Mouse (Mus musculus) embryo, embryonic 10 days (tissue): Measurements from ENCODE around the gene Slc22a14.

ENCODE experiments used
- DNase-seq: peaks from one replicate; pipeline ENCODE4 v3.0.0-alpha.2; 2015; ENCODE audit warnings: low spot score

The Slc22a14 gene

GRCm38 (mm10) chr9:119357331-119358057 lies 7.9 kb downstream of the Slc22a14 start, which contains the start of gene Xylb:
TSS of gene Xylb (plus strand) at chr9:119357381.
- DNase-seq = peak; percentile 95

DNA sequence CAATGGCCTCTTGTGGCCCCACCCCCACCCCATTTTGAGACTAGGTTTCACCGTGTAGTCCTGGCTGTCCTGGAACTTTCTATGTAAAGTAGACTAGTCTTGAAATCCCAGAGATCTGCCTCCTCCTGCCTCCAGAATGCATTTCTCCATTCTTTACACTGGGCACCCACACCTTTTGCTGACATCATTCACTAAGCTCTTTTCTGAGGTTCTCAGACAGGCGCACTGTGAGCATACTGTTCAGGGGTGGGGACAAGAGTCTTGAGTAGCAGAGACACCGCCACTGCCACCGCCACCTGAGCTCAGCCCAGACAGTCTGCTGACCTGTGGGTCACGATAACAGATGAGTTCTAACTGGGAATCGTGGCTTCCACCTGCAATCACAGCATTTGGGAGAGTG lies 9.4 kb downstream of the Slc22a14 start:
- no peak for DNase-seq

- no peak for DNase-seq
Measured at GRCm38 (mm10) chr9:119353926-119354325, 11.4 kb downstream of the Slc22a14 start.

- peak; percentile 89 for DNase-seq
Measured at GRCm38 (mm10) chr9:119352060-119352459, 13.3 kb downstream of the Slc22a14 start.

GRCm38 (mm10) chr9:119350947-119351705 lies 14.2 kb downstream of the Slc22a14 start:
- DNase-seq = no peak

- no peak for DNase-seq
Measured at GRCm38 (mm10) chr9:119350531-119350930, 14.8 kb downstream of the Slc22a14 start.

GRCm38 (mm10) chr9:119346376-119346775 lies 19.0 kb downstream of the Slc22a14 start:
- no peak for DNase-seq

DNA sequence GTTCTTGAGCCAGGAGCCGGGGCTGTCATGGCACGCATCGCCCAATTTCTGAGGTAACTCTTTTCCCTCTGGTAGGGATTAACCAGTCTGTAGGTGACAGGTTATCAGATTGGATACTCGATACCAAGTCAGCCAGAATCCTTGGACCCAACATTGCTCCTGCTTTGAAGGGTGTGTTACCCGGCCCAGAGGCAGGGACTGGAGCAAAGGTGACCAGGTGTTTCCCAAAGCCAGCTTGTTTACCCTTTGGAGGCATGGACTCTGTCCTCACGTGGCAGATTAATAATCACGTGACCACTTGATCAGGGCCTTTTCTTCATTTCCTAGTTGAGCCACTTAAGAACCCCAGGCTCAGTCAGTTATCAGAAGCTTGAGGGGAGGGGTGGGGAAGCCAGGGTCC lies 22.6 kb downstream of the Slc22a14 start:
- no peak for DNase-seq

DNA sequence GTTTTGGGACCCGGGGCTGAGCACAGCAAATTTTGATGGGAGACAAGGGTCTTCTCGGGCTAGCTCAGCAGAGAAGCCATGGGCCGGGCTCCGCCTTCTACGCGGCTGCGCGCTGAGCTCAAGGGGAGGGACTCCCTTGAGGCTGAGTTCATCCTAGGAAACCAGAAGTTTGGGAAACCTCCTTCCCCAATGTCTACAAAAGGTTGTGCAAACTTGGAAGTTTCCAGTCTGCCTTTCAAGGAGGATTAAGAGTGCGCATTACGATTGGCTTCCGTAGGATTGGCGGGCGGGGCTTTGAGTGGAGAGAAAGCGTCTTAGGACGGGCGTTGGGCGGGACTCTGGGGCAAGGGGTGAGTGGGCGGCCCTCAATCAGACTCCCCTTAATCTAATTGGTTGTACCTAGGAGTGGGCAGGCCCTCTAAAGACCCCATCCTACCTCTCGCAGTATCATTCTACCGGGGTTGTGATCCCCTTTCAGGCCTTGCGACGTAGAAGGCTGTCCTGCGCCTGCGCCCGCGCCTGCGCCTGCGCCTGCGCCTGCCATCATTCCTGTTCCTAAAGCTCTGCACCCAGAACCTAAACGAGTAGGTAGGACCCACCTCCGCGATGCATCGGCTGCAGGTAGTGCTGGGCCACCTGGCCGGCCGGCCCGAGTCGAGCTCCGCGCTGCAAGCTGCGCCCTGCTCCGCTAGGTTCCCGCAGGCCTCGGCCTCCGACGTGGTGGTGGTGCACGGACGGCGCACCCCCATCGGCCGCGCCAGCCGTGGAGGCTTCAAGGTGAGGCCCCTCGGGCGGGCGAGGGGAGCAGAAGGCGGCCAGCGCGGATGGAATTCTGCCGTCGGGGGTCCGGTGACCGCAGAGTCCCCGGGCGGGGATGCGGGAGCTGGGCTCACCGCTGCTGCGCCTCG lies 24.2 kb downstream of the Slc22a14 start, which contains the start of gene Myd88:
TSS of gene Myd88 (minus strand) at position 503 of the 908 bp plus-strand sequence.
- peak; percentile 97 for DNase-seq

DNA sequence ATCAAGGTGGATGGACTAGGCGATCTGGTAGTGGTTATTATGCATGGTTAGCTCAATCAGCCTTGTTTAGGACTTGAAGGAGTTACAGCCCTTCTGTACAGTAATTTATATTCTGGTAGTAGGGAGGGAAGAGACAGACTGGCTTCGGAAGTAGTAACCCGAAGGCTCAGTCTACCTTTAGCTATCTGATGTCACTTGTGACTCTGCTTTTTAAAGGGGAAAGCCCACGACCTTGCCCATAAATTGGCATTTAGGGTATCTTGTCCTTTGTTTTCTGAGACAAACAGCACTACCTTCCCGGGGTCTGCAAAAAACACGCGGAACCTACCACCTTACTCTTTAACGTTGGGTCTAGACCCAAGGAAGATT lies 25.2 kb downstream of the Slc22a14 start:
- no peak for DNase-seq

GRCm38 (mm10) chr9:119339558-119340211 lies 25.7 kb downstream of the Slc22a14 start, which contains the start of gene Acaa1a:
TSS of gene Acaa1a (plus strand) at chr9:119339676.
- DNase-seq = peak; percentile 62

DNA sequence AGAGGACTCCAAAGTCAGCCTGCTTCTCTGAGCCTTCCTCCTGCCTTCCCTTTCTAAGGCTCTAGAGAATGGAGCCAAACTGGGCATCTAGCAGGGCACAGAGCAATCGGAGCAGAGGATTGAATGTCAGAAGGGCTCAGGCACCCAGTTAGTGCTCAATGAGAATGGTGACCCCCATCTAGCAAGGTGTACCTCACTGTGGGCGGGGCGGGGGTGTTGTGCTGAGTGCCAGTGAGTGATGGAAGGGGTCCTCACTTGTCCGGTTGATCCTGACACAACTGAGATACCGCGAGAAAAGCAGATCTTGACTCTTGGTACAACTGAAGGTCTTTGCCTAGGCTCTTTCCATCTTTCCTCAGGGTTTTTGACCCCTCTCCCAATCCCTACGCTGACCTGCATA lies 26.2 kb downstream of the Slc22a14 start:
- DNase-seq = no peak

DNA sequence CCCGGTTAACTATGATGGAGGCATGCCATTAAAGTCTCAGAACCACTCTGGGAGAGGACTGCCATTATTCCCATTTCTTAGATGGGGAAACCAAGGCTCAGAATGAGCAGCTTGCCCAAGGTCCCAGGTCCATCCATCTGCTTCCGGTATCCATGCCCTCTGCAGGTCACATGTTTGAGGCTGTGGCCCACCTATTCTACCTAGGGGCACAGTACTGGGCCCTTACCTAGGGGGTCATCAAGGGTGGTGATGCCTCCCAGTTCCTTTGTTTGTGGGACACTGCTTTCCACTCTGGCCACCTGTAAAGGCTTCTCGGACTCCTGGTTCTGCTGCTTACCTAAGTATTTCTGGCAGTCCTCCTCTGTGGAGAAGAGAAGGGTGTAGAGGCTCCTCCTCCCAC lies 27.0 kb downstream of the Slc22a14 start:
- DNase-seq = no peak

DNA sequence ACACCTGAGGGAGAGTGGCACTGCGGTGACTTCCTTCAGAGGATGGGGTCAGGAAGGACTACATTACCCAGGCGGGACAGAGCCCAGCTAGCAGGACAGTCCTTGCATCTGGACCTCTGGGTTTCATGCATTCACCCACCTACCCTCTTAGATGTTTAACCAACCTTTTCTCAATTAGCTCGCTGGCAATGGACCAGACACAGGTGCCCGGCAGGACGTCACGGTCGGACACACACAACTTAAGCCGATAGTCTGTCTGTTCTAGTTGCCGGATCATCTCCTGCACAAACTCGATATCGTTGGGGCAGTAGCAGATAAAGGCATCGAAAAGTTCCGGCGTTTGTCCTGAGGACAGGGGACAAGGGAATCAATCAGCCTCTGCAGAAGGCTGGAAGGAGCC lies 27.5 kb downstream of the Slc22a14 start:
- DNase-seq = no peak

DNA sequence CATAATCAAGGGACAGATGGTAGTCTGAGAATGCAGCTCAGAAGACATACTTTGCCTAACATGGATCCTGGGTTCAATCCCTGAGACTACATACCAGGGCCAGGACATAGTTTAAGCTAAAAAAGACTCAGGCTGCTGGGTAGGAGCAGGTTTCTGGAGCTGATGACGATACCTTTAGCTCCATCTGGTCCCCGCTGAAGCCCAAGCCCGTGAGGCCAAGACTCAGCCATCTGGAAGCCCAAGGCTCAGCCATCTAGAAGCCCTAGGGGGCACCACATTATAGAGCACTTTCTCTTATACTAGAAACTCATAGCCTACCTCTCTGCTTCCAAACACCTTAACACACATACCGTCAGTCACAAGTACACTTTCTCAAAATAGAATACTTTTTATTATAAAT lies 29.8 kb downstream of the Slc22a14 start:
- no peak for DNase-seq

- no peak for DNase-seq
Measured at GRCm38 (mm10) chr9:119334834-119335233, 30.5 kb downstream of the Slc22a14 start.

GRCm38 (mm10) chr9:119334324-119334723 lies 31.0 kb downstream of the Slc22a14 start:
- no peak for DNase-seq

DNA sequence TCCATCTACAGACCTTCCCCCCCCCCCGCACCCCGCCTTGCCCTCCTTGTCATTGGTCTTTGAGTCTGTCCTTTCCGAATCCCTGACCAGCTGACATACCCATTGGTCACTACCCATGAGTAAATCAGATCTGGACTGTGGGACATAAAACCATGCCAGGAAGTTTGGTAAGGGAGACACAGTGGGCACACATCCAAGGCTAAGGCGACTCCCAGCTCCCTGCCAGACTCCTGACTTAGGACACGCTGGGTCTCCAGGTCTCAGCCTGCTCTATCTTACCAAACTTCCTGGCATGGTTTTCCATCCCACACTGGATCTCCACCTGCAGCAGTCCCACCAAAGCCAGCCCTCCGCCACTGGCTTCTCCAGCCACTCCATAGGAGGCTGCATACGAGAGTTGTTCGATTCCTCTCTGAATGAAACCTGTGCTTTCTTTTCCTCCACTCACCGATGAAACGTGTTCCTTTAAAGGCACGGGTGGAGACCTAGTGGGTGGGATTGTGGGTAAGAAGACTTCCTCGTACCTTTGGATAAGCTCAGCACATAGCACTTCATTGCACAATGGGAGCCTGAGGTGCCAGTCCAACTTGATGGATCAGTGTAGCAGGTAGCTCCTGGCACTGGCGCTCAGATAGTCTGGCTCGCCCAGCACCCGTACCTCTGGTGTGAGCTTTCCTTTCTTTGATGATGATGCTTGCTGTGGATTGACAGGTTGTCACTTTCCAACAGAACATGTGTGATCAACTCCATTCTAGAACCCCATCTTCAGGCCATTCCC lies 35.0 kb downstream of the Slc22a14 start:
- DNase-seq = no peak

DNA sequence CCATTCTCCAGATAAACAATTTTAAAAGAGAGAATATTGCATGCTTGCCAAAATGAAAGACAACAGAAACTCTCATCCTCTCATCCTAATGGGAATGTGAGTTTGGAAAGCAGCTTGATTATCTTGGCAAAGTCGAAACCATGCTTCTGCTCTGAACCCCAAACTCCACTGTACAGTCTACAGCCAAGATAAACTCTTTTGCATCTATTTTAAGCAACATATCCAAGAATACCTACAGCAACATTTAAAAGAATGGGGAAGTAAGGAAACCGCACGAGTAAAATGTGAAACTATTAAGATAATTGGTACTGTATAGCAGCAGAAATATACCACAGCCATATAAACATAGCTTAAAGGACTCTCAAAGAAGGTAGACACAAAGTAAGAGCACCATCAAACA lies 36.9 kb downstream of the Slc22a14 start:
- no peak for DNase-seq

- DNase-seq = no peak
Measured at GRCm38 (mm10) chr9:119324130-119324529, 41.2 kb downstream of the Slc22a14 start.

DNA sequence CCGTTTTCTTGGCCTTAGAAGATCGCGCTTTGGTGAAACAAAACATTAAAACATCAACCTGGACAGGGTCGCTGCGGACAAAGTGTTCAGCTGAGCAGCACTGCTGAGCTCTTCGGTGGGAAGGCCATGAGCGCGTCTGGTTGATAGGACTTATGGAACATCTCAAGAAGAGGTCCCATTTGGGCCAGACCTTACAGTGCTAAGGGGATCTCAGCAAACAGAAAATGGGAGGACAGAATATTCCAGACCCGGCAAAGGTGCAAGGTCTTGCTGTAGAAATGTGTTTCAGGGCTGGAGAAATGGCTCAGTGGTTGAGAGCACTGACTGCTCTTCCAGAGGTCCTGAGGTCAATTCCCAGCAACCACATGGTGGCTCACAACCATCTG lies 42.1 kb downstream of the Slc22a14 start:
- DNase-seq = no peak
